Mouse (Mus musculus): ENCODE measurements around the gene St7l. TPM values are rescaled to one million over a fixed set of nuclear protein-coding genes. Genes with fewer than 3 reads are reported as not detected.
"Not testable (repeated sequence)": the region's sequence is repeated elsewhere in the genome, so short reads cannot be mapped to it uniquely, and the experiment has no call there.

Gene St7l
- polyA plus RNA-seq, 1 experiment = not detected

GRCm38 (mm10) chr3:104865341-104865788 is 1.6 kb downstream of the St7l start:
- H3K4me3 ChIP-seq (ENCODE audit: insufficient read depth, low read depth, low read length) = peak overlapping the region; percentile 90
- H3K27ac ChIP-seq (ENCODE audit: insufficient read depth, low read depth, low read length) = peak overlapping the region; percentile 78
- TF ChIP-seq CTCF (IDR thresholded peaks at IDR 0.05; ENCODE audit: insufficient read depth, low read depth, low read length) (no peak), POLR2A (IDR thresholded peaks at IDR 0.05; ENCODE audit: insufficient read depth, low read depth, low read length) (no peak)
- peaks cover 4% of the 10 kb centered on the region for H3K4me1 ChIP-seq (ENCODE audit: control insufficient read depth, insufficient read depth, low read length)
- WGBS = under 1% methylated on average over 12 of the region's 12 CpGs

GRCm38 (mm10) chr3:104866674-104867073 is 2.9 kb downstream of the St7l start:
- H3K4me1 ChIP-seq (ENCODE audit: control insufficient read depth, insufficient read depth, low read length); H3K27ac ChIP-seq (ENCODE audit: insufficient read depth, low read depth, low read length); H3K4me3 ChIP-seq (ENCODE audit: insufficient read depth, low read depth, low read length): not testable (repeated sequence)

GRCm38 (mm10) chr3:104869611-104870010 is 5.8 kb downstream of the St7l start:
- no peak overlapping the region for H3K4me3 ChIP-seq (ENCODE audit: insufficient read depth, low read depth, low read length)
- H3K27ac ChIP-seq (ENCODE audit: insufficient read depth, low read depth, low read length) = no peak overlapping the region
- H3K4me1 ChIP-seq (ENCODE audit: control insufficient read depth, insufficient read depth, low read length) = peaks cover 2% of the 10 kb centered on the region
- TF ChIP-seq POLR2A (IDR thresholded peaks at IDR 0.05; ENCODE audit: insufficient read depth, low read depth, low read length) = no peak
- no peak for TF ChIP-seq CTCF (IDR thresholded peaks at IDR 0.05; ENCODE audit: insufficient read depth, low read depth, low read length)

- no peak overlapping the region for H3K4me3 ChIP-seq (ENCODE audit: insufficient read depth, low read depth, low read length)
- H3K27ac ChIP-seq (ENCODE audit: insufficient read depth, low read depth, low read length) = no peak overlapping the region
- H3K4me1 ChIP-seq (ENCODE audit: control insufficient read depth, insufficient read depth, low read length) = no peaks in the 10 kb centered on the region
- TF ChIP-seq POLR2A (IDR thresholded peaks at IDR 0.05; ENCODE audit: insufficient read depth, low read depth, low read length) (no peak), CTCF (IDR thresholded peaks at IDR 0.05; ENCODE audit: insufficient read depth, low read depth, low read length) (no peak)
- WGBS = 90% methylated on average over 3 of the region's 3 CpGs
Measured at GRCm38 (mm10) chr3:104888585-104888984, 24.8 kb downstream of the St7l start.

GRCm38 (mm10) chr3:104896141-104896540 is 32.3 kb downstream of the St7l start:
- WGBS = 35% methylated on average over 3 of the region's 3 CpGs

GRCm38 (mm10) chr3:104901154-104901553 is 37.3 kb downstream of the St7l start:
- no peak for TF ChIP-seq POLR2A (IDR thresholded peaks at IDR 0.05; ENCODE audit: insufficient read depth, low read depth, low read length)
- no peak for TF ChIP-seq CTCF (IDR thresholded peaks at IDR 0.05; ENCODE audit: insufficient read depth, low read depth, low read length)
- Histone ChIP-seq H3K27ac (ENCODE audit: insufficient read depth, low read depth, low read length) (no peak overlapping the region), H3K4me3 (ENCODE audit: insufficient read depth, low read depth, low read length) (no peak overlapping the region), H3K4me1 (ENCODE audit: control insufficient read depth, insufficient read depth, low read length) (no peaks in the 10 kb centered on the region; the same call in 1 of the 2 replicates)
- WGBS = 97% methylated on average over 4 of the region's 4 CpGs

More at GRCm38 (mm10) chr3:104896141-104896540, 32.3 kb downstream of the St7l start:
- TF ChIP-seq POLR2A (IDR thresholded peaks at IDR 0.05; ENCODE audit: insufficient read depth, low read depth, low read length) = no peak
- no peak for TF ChIP-seq CTCF (IDR thresholded peaks at IDR 0.05; ENCODE audit: insufficient read depth, low read depth, low read length)
- H3K4me1 ChIP-seq (ENCODE audit: control insufficient read depth, insufficient read depth, low read length) = no peaks in the 10 kb centered on the region; the same call in 1 of the 2 replicates
- H3K4me3 ChIP-seq (ENCODE audit: insufficient read depth, low read depth, low read length) = no peak overlapping the region
- no peak overlapping the region for H3K27ac ChIP-seq (ENCODE audit: insufficient read depth, low read depth, low read length)

GRCm38 (mm10) chr3:104905389-104905788 is 41.6 kb downstream of the St7l start:
- 69% methylated on average over 4 of the region's 4 CpGs for WGBS
- TF ChIP-seq POLR2A (IDR thresholded peaks at IDR 0.05; ENCODE audit: insufficient read depth, low read depth, low read length) = no peak
- TF ChIP-seq CTCF (IDR thresholded peaks at IDR 0.05; ENCODE audit: insufficient read depth, low read depth, low read length) = no peak
- Histone ChIP-seq H3K27ac (ENCODE audit: insufficient read depth, low read depth, low read length) (no peak overlapping the region), H3K4me3 (ENCODE audit: insufficient read depth, low read depth, low read length) (no peak overlapping the region), H3K4me1 (ENCODE audit: control insufficient read depth, insufficient read depth, low read length) (no peaks in the 10 kb centered on the region; the same call in 1 of the 2 replicates)

- no peak overlapping the region for H3K27ac ChIP-seq (ENCODE audit: insufficient read depth, low read depth, low read length)
Measured at GRCm38 (mm10) chr3:104906007-104906406, 42.2 kb downstream of the St7l start.

GRCm38 (mm10) chr3:104909195-104909594 is 45.4 kb downstream of the St7l start:
- TF ChIP-seq CTCF (IDR thresholded peaks at IDR 0.05; ENCODE audit: insufficient read depth, low read depth, low read length) (no peak), POLR2A (IDR thresholded peaks at IDR 0.05; ENCODE audit: insufficient read depth, low read depth, low read length) (no peak)
- 81% methylated on average over 6 of the region's 6 CpGs for WGBS
- Histone ChIP-seq H3K27ac (ENCODE audit: insufficient read depth, low read depth, low read length) (no peak overlapping the region), H3K4me3 (ENCODE audit: insufficient read depth, low read depth, low read length) (no peak overlapping the region), H3K4me1 (ENCODE audit: control insufficient read depth, insufficient read depth, low read length) (no peaks in the 10 kb centered on the region; the same call in 1 of the 2 replicates)

More at GRCm38 (mm10) chr3:104906007-104906406, 42.2 kb downstream of the St7l start:
- WGBS = 51% methylated on average over 3 of the region's 3 CpGs
- no peaks in the 10 kb centered on the region; the same call in 1 of the 2 replicates for H3K4me1 ChIP-seq (ENCODE audit: control insufficient read depth, insufficient read depth, low read length)
- H3K4me3 ChIP-seq (ENCODE audit: insufficient read depth, low read depth, low read length) = no peak overlapping the region
- no peak for TF ChIP-seq POLR2A (IDR thresholded peaks at IDR 0.05; ENCODE audit: insufficient read depth, low read depth, low read length)
- TF ChIP-seq CTCF (IDR thresholded peaks at IDR 0.05; ENCODE audit: insufficient read depth, low read depth, low read length) = no peak

- H3K4me1 ChIP-seq (ENCODE audit: control insufficient read depth, insufficient read depth, low read length) = no peaks in the 10 kb centered on the region
- 59% methylated on average over 3 of the region's 3 CpGs for WGBS
- no peak for TF ChIP-seq CTCF (IDR thresholded peaks at IDR 0.05; ENCODE audit: insufficient read depth, low read depth, low read length)
- no peak for TF ChIP-seq POLR2A (IDR thresholded peaks at IDR 0.05; ENCODE audit: insufficient read depth, low read depth, low read length)
- no peak overlapping the region for H3K27ac ChIP-seq (ENCODE audit: insufficient read depth, low read depth, low read length)
- H3K4me3 ChIP-seq (ENCODE audit: insufficient read depth, low read depth, low read length) = no peak overlapping the region
Measured at GRCm38 (mm10) chr3:104914986-104915385, 51.2 kb downstream of the St7l start.
